Mouse (Mus musculus): Measurements from ENCODE around the gene Cdh20. TPM values are rescaled to one million over a fixed set of nuclear protein-coding genes. Genes with fewer than 3 reads are reported as not detected.
"Not testable (repeated sequence)": the region's sequence is repeated elsewhere in the genome, so short reads cannot be mapped to it uniquely, and the experiment has no call there.

Cdh20 gene
- total RNA-seq, 2 experiments from 2014 or later, result 0.08 TPM; not detected in 1

GRCm38 (mm10) chr1:104916507-104916906 is 148.2 kb downstream of the Cdh20 start:
- no peak for DNase-seq

- no peak for DNase-seq
Observed at GRCm38 (mm10) chr1:104917307-104917836, 149.0 kb downstream of the Cdh20 start.

GRCm38 (mm10) chr1:104933051-104933450 is 164.7 kb downstream of the Cdh20 start:
- no peak for DNase-seq

- no peak for DNase-seq
Observed at GRCm38 (mm10) chr1:104936966-104937365, 168.6 kb downstream of the Cdh20 start.

DNA sequence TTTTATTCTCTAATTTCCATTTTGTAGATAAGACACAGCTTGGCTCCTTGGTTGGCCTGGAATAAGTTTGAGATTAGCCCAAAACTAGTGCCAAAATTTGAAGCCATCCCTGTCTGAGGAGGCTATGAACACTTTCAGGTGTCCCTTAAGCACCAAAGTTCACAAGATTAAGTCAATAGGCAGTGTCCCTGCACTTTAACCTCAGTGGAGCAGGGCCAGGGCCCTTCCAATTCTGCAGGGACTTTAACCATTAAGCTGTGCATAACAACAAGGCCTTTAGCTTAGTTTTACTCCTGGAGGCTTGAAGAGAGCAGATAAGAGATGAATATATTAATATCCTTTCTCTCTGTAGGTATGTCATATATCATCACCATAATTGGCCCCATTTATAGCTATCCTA is 170.8 kb downstream of the Cdh20 start:
- no peak for DNase-seq

GRCm38 (mm10) chr1:104944470-104945109 is 176.3 kb downstream of the Cdh20 start:
- DNase-seq, result peak; percentile 5

DNA sequence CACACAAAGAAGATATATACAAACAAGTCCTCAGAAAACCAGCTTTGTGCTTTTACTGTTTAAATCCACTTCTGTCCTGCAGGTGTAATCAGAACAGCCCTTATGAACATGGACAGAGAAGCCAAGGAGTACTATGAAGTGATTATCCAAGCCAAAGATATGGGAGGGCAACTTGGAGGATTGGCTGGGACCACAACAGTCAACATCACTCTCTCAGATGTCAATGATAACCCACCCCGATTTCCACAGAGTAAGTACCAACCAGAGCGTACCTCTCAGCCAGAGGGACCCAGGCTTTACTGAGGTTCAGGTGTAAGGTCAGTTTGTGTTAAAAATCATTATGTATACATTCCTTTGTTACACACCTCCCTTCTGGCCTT is 176.8 kb downstream of the Cdh20 start:
- DNase-seq, result no peak

DNA sequence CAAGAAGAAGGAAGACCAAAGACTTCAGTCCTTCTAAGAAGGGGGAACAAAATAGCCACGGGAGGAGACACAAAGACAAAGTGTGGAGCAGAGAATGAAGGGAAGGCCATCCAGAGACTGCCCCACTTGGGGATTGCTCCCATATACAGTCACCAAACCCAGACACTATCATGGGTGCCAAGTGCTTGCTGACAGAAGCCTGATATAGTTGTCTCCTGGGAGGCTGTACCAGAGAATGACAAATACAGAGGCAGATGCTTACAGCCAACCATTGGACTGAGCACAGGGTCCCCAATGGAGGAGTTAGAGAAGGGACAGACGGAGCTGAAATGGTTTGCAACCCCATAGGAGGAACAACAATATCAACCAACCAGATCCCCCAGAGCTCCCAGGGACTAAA is 181.3 kb downstream of the Cdh20 start:
- not testable (repeated sequence) for DNase-seq

DNA sequence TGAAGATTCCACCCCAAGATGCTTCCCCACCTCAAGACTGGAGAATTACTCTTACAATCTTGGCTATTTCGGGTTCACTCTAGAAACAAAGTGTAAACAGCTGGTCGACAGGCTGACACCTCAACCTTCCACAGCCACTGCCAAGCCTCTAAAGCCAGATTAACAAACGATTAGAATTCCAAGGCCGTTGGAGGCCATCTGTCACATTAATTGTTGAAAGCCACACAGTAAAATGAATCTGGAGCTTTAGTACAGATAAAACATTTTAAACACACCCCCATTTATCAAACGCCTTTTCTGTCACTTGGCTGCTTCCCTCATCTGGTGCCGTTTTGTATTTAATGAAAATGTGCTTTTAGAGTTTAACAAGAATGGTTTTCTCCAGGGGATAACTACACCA is 188.7 kb downstream of the Cdh20 start:
- no peak for DNase-seq

GRCm38 (mm10) chr1:104961670-104962069 is 193.3 kb downstream of the Cdh20 start:
- DNase-seq, result no peak

DNA sequence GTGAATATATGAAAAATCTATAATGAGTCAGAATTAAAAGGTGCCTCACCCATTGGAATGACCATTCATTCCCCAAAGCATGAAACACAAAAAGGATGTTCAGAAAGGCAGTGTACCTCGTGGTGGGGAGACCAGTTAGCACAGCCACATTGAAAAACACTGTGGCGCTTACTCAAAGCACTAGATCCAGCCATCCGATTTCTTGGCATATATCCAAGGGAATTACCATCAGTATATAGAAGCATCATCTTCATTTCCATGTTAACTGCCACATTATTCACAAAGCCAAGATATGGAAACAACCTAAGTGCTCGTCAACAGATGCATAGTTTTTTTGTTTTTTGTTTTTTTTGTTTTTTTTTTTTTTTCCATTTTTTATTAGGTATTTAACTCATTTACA is 193.9 kb downstream of the Cdh20 start:
- no peak for DNase-seq

DNA sequence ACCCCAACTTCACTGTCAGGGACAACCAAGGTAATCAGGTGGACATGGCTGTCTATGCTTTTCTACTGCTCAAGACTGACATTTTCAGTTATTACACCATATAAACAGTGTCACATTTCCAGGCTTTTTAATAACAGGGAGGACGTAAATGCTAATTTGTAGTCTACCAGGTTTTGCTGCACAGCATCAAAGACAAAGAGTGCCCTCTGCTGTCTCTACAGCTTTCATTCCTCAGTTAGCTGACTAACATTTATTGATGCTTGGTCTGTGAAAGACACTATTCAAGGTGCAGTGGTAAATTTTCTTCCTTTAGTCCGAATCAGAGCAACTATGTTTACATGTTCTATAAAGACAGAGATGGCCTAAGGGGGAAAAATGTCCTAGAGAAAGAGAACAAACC is 210.7 kb downstream of the Cdh20 start:
- DNase-seq, result no peak

- no peak for DNase-seq
Observed at GRCm38 (mm10) chr1:104980273-104980672, 211.9 kb downstream of the Cdh20 start.

DNA sequence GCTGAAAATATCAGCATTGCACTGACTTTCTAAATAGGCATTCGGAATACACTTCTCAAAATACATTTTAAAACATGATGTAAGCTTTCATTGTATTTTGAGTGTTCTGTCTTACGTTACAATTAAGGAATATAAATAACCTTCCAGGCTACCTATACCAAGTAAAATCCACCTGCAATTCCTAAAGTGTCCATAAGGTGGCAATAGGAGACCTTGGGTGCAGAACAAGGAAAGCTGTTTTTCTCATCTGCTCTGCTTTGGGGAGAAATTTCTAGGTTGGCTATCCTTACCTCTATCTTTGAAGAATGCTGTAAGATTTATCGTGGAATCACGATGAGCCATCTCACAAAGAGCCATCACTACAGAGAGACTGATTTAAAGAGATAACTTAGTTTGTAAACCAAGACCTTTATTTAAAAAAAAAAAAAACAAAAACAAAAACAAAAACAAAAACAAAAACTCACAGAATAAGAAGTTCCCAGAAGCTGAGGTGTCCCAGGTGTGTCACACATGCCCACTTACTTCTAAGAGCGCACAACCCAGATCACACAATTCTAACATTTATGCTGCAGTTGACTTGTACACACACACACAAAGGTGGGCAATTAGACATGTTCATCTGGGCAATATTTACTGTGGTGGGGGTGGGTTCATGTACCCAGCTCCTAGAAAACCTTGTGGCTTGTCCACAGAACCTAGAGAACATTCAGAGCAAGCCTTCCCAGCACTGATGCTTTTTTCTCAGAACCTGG is 218.1 kb downstream of the Cdh20 start:
- DNase-seq, result no peak

GRCm38 (mm10) chr1:104987526-104987925 is 219.2 kb downstream of the Cdh20 start:
- DNase-seq, result no peak

DNA sequence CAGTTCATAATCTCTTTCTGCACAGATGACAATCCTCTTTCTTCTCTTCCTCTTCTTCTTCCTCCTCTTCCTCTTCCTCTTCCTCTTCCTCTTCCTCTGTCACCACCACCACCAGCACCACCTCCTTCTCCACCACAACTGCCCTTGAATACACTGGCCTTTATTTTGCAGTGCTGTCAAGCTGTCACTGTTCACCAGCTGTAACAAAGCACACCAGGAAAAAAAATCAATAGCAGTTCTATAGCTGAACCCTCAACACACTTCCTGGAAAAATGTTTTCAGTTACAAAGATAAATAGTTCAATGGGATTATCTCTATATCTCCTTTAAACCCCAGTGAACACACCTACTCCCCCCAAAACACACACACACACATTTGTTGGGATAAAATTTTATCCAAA is 224.1 kb downstream of the Cdh20 start:
- DNase-seq, result no peak

- peak; percentile 7 for DNase-seq
Observed at GRCm38 (mm10) chr1:104993905-104994611, 225.7 kb downstream of the Cdh20 start.

DNA sequence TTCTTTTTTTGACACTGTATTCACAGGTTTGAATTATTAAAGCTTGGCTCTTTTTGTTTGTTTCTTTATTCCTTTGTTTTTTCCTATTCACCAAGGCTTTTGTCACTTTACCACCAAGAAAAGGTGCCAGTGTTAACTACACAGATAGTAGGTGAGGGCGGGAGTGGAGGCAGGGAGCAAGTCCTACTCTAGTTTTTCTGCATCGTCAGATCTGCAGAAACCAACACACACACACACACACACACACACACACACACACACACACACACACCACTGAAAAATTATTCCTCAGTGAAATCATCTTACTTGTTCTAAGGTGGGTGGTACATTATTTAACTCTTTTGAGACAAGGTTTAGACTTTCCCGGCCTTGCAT is 226.3 kb downstream of the Cdh20 start:
- DNase-seq, result no peak

- no peak for DNase-seq
Observed at GRCm38 (mm10) chr1:104997814-104998213, 229.5 kb downstream of the Cdh20 start.

DNA sequence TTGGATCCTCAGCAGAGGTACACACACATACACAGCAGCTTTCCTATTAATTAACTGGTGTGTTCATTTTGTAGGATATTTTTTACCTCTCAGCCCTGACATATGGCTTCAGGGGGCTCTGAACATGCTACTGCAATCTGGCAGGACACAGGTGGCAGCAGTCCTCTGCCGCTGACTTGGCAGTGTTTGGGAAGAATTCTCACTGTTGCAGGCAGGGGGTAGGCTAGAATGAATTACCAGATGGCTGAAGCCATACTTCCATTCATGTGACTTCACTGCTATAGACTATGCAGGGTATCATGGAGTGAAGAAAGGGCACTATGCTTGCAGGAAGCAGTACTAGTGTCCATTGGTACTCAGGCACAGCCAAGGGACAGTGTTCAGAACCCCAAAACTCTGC is 233.8 kb downstream of the Cdh20 start:
- DNase-seq, result no peak

DNA sequence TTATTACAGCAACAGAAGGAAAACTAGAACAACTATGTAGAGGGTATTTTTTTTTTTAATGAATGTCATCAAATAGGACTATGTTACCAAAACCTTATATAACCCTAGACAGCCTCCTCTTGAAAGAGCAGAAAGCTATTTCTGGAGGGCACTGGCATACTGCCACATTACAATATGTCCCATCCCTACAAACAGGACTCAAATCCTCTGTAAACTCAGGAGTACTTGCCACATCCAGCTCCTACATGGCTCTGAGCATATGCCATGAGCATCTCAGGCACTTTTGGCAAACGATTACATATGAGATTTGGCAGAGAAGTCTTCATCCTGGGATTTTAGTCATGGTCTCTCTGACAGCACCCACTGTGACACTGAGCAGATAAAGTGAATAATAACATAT is 235.5 kb downstream of the Cdh20 start:
- DNase-seq, result no peak

- no peak for DNase-seq
Observed at GRCm38 (mm10) chr1:105012616-105013015, 244.3 kb downstream of the Cdh20 start.

GRCm38 (mm10) chr1:105013291-105013690 is 245.0 kb downstream of the Cdh20 start:
- DNase-seq, result no peak
